Mouse (Mus musculus) liver, embryonic 11.5 days (tissue): ENCODE data around the gene Parp6. TPM values are rescaled to one million over a fixed set of nuclear protein-coding genes. Genes with fewer than 3 reads are reported as not detected.

Experiments used
- ATAC-seq: fragments of 200-750 bp; cut with Nextera tagmentation; replicated peaks from 2 replicates; pipeline ENCODE4 v1.8.0; 2017; ENCODE audit warnings: moderate number of reproducible peaks, mild to moderate bottlenecking, moderate TSS enrichment, moderate library complexity; ENCODE audit not compliant: low FRiP score
- DNase-seq: peaks from one replicate; pipeline ENCODE4 v3.0.0-alpha.2; 2017; ENCODE audit warnings: low spot score
- H3K27ac ChIP-seq: fragments of 300-500 bp; sonication (generic); 2 replicates; pipeline ENCODE4 v1.5.1; 2014; ENCODE audit warnings: mild to moderate bottlenecking, low read depth, low read length, control low read depth
- H3K27me3 ChIP-seq: fragments of 300-500 bp; sonication (generic); replicated peaks from 2 replicates; pipeline ENCODE4 v1.6.1; 2014; ENCODE audit warnings: low read length, mixed read lengths; ENCODE audit not compliant: control insufficient read depth, insufficient read depth
- H3K36me3 ChIP-seq: fragments of 300-500 bp; sonication (generic); 2 replicates; pipeline ENCODE4 v1.6.1; 2014; ENCODE audit warnings: mild to moderate bottlenecking, low read length, moderate library complexity, mixed read lengths; ENCODE audit not compliant: control insufficient read depth, insufficient read depth
- H3K4me1 ChIP-seq: fragments of 300-500 bp; sonication (generic); replicated peaks from 2 replicates; pipeline ENCODE4 v1.6.1; 2014; ENCODE audit warnings: low read length, mixed read lengths; ENCODE audit not compliant: control insufficient read depth, insufficient read depth
- H3K4me2 ChIP-seq: fragments of 300-500 bp; sonication (generic); 2 replicates; pipeline ENCODE4 v1.6.1; 2014; ENCODE audit warnings: mild to moderate bottlenecking, control low read depth, moderate library complexity
- H3K4me3 ChIP-seq: fragments of 300-500 bp; sonication (generic); 2 replicates; pipeline ENCODE4 v1.5.1; 2014; ENCODE audit warnings: low read depth, low read length, control low read depth
- H3K9ac ChIP-seq: fragments of 300-500 bp; sonication (generic); 2 replicates; pipeline ENCODE4 v1.6.1; 2014; ENCODE audit warnings: low read depth, low read length, control low read depth
- H3K9me3 ChIP-seq: fragments of 300-500 bp; sonication (generic); 2 replicates; pipeline ENCODE4 v1.6.1; 2016; ENCODE audit warnings: low read length, inconsistent platforms, mixed read lengths; ENCODE audit not compliant: control insufficient read depth
- whole genome bisulfite sequencing: fragments of 180-500 bp; shearing (Covaris S2); extraction: QIAGEN DNeasy Blood & Tissue Kit; methylation state at CpG from one replicate; pipeline ENCODE4 v1.1.7; 2014; 5-methylcytosine and 5-hydroxymethylcytosine counted together
- polyA plus RNA-seq: library from polyadenylated mRNA; unstranded; fragments of >200 nt; fragmentation: Nextera tagmentation; extraction: Ambion mirVana; gene quantifications from 2 replicates; pipeline ENCODE4 v1.2.1, GENCODE M21; 2014

Parp6 gene
- polyA plus RNA-seq, 1 experiment from 2014 or later: 17.2 TPM

DNA sequence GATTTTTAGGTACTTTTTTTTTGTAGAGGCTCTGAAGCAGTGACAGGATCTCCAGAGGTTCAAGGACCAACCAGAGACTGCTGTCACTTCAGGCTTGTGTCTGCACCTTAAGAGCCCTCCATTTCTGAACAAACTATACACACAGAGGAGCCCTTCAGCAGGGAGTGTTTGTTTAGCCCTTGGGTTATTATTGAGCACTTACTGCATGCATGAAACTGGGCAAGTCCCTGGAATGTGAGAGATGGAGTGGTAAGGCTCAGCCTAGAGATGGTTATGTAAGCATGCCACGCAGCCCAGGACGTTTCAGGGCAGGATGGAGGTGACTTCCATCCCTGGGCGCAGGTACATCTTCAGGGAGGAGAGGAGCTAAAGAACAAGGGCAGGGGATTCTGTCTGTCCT, 79.3 kb downstream of the Parp6 start:
- H3K9me3 ChIP-seq: no peaks in the 10 kb centered on the region
- no peak overlapping the region for H3K9ac ChIP-seq
- peaks cover 3% of the 10 kb centered on the region; the same call in 1 of the 2 replicates for H3K4me1 ChIP-seq
- ATAC-seq: no peak
- no peak overlapping the region for H3K4me2 ChIP-seq
- H3K36me3 ChIP-seq: no peaks in the 10 kb centered on the region
- no peak overlapping the region for H3K4me3 ChIP-seq
- H3K27me3 ChIP-seq: no peaks in the 10 kb centered on the region; the same call in 1 of the 2 replicates
- WGBS: 76% methylated on average over 3 of the region's 3 CpGs
- H3K27ac ChIP-seq: no peak overlapping the region
- DNase-seq: no peak

Other genes starting within 250 kb of the Parp6 start
- 11.9 and 13.2 TPM in 2 replicates for gene Arih1, start 130.7 kb upstream of the Parp6 start, polyA plus RNA-seq
- 62.4 and 65.3 TPM in 2 replicates for gene Hexa, start 77.7 kb upstream of the Parp6 start, polyA plus RNA-seq
- gene Tmem202, start 77.4 kb upstream of the Parp6 start, polyA plus RNA-seq: 0.22 TPM in 1 of 2 replicates, not detected in the other
- gene Celf6, start 39.4 kb upstream of the Parp6 start, polyA plus RNA-seq: 0.10 TPM in 1 of 2 replicates, not detected in the other
- gene Pkm, start 39.1 kb downstream of the Parp6 start, polyA plus RNA-seq: 1,209 and 1,320 TPM in 2 replicates
- gene Gramd2, start 62.9 kb downstream of the Parp6 start, polyA plus RNA-seq: 0.16 and 0.25 TPM in 2 replicates
- gene Senp8, start 133.4 kb downstream of the Parp6 start, polyA plus RNA-seq: 9.8 and 10.9 TPM in 2 replicates
- 7.0 and 8.1 TPM in 2 replicates for gene Myo9a, start 133.6 kb downstream of the Parp6 start, polyA plus RNA-seq